Mouse (Mus musculus): Measurements from ENCODE around the gene Nectin2. TPM values are rescaled to one million over a fixed set of nuclear protein-coding genes. Genes with fewer than 3 reads are reported as not detected.

Nectin2 gene
- polyA plus RNA-seq, 1 experiment from 2014 or later, result 49.1 TPM

- H3K4me1 ChIP-seq (replicated peaks), result peaks cover 50% of the 10 kb centered on the region
- peak overlapping the region; percentile 93 for H3K9ac ChIP-seq
- no peaks in the 10 kb centered on the region for H3K9me3 ChIP-seq
- H3K4me3 ChIP-seq, result peak overlapping the region; percentile 79
- peaks cover 5% of the 10 kb centered on the region for H3K36me3 ChIP-seq
- peak; percentile 29 for ATAC-seq (ENCODE audit: low FRiP score)
- peak overlapping the region; percentile 85 for H3K4me2 ChIP-seq
- WGBS, result 1% methylated on average over 32 of the region's 32 CpGs
- H3K27ac ChIP-seq, result peak overlapping the region; percentile 90
- no peaks in the 10 kb centered on the region for H3K27me3 ChIP-seq
These were observed 1.8 kb downstream of the Nectin2 start for GRCm38 (mm10) chr7:19748219-19749195.

- WGBS, result 4% methylated on average over 25 of the region's 25 CpGs
- Histone ChIP-seq H3K9me3 (no peaks in the 10 kb centered on the region), H3K36me3 (peaks cover 10% of the 10 kb centered on the region), H3K9ac (peak overlapping the region; percentile 93), H3K4me3 (peak overlapping the region; percentile 79), H3K27ac (peak overlapping the region; percentile 63), H3K4me2 (peak overlapping the region; percentile 85), H3K4me1 (replicated peaks) (peaks cover 50% of the 10 kb centered on the region), H3K27me3 (no peaks in the 10 kb centered on the region)
- ATAC-seq (ENCODE audit: low FRiP score), result no peak
These were observed 2.7 kb downstream of the Nectin2 start for GRCm38 (mm10) chr7:19747420-19748218.

DNA sequence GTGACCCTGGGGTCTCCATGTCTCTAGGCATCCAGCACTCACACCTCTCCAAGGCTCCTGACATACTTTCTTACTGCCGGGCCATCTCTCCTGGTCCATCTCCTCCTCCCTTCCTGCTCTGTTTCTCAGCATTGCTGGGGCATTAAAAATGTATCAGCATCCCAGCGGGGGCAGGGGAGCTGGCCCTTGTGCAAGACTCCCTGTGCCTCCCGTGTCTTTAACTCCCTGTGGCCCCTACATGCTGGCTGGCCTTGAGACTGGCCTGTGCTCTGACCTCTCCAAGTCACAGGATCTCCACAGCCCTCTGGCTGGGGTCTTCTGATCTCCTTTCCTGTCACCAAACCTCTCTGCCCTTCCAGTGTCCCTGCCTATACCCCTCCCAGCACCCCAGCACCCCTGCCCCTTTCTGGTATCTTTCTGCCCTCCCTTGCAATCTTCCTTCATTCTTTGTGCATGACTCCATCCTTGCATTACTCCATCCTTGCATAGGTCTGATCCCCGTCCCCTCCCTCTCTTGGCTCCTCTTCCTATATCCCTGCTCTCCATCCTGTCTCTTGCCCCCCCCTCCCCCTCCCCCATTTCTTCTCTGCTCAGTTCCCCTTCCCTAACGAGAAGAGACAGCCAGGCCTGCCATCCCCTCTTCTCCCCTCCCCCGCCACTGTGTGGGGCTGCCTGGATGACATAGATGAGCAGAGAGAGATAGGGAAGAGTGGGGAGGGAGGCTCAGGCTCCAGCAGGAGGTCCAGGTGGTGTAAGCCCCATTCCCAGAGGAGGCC lies 3.7 kb downstream of the Nectin2 start:
- WGBS, result 29% methylated on average over 5 of the region's 6 CpGs
- H3K27ac ChIP-seq, result peak overlapping the region; percentile 63

DNA sequence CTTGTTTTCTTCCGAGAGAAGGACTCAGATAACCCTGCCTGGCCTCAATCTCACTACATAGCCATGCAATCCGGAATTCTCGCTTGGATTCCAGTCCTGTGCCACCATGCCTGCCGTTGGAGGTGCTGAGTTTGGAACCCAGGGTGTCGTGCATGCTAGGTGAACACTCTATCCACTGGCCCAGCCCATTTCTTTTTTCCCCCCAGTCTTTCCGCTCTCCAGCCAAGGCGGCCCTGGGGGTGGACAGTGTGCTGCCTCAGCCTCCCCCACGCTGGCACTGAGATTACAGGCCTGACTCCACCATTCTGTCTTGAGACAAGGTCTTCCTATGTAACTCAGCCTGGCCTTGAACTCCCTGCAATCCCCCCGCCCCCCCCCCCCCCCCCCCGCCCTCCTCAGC lies 4.3 kb downstream of the Nectin2 start:
- H3K27me3 ChIP-seq, result no peaks in the 10 kb centered on the region
- no peak overlapping the region for H3K4me3 ChIP-seq
- peaks cover 56% of the 10 kb centered on the region for H3K4me1 ChIP-seq (replicated peaks)
- no peak overlapping the region for H3K27ac ChIP-seq
- no peak overlapping the region for H3K4me2 ChIP-seq
- WGBS, result 88% methylated on average over 8 of the region's 10 CpGs
- H3K9ac ChIP-seq, result no peak overlapping the region
- no peaks in the 10 kb centered on the region for H3K9me3 ChIP-seq
- peaks cover 15% of the 10 kb centered on the region for H3K36me3 ChIP-seq
- no peak for ATAC-seq (ENCODE audit: low FRiP score)

More for the DNA sequence above, 3.7 kb downstream of the Nectin2 start:
- Histone ChIP-seq H3K4me2 (peak overlapping the region; percentile 85), H3K9me3 (no peaks in the 10 kb centered on the region), H3K4me3 (peak overlapping the region; percentile 79), H3K36me3 (peaks cover 14% of the 10 kb centered on the region), H3K27me3 (no peaks in the 10 kb centered on the region), H3K9ac (peak overlapping the region; percentile 93), H3K4me1 (replicated peaks) (peaks cover 54% of the 10 kb centered on the region)
- no peak for ATAC-seq (ENCODE audit: low FRiP score)

GRCm38 (mm10) chr7:19744590-19745385 lies 5.5 kb downstream of the Nectin2 start:
- Histone ChIP-seq H3K36me3 (peaks cover 23% of the 10 kb centered on the region), H3K4me3 (no peak overlapping the region), H3K9me3 (no peaks in the 10 kb centered on the region), H3K27ac (peak overlapping the region; percentile 40; the same call in 1 of the 2 replicates), H3K9ac (0 out of 2 replicates have a peak overlapping the region, but pooled peaks have one; percentile 51), H3K4me1 (replicated peaks) (peaks cover 51% of the 10 kb centered on the region), H3K27me3 (no peaks in the 10 kb centered on the region), H3K4me2 (0 out of 2 replicates have a peak overlapping the region, but pooled peaks have one; percentile 0)
- WGBS, result 64% methylated on average over 13 of the region's 14 CpGs
- ATAC-seq (ENCODE audit: low FRiP score), result no peak

- no peak overlapping the region for H3K27ac ChIP-seq
- no peak for ATAC-seq (ENCODE audit: low FRiP score)
- no peak overlapping the region for H3K4me2 ChIP-seq
- no peaks in the 10 kb centered on the region for H3K9me3 ChIP-seq
- H3K9ac ChIP-seq, result no peak overlapping the region
- H3K27me3 ChIP-seq, result no peaks in the 10 kb centered on the region
- 87% methylated on average over 6 of the region's 6 CpGs for WGBS
- H3K4me3 ChIP-seq, result no peak overlapping the region
- H3K36me3 ChIP-seq, result peaks cover 26% of the 10 kb centered on the region
- H3K4me1 ChIP-seq (replicated peaks), result peaks cover 51% of the 10 kb centered on the region
These were observed 6.5 kb downstream of the Nectin2 start for GRCm38 (mm10) chr7:19743791-19744190.

DNA sequence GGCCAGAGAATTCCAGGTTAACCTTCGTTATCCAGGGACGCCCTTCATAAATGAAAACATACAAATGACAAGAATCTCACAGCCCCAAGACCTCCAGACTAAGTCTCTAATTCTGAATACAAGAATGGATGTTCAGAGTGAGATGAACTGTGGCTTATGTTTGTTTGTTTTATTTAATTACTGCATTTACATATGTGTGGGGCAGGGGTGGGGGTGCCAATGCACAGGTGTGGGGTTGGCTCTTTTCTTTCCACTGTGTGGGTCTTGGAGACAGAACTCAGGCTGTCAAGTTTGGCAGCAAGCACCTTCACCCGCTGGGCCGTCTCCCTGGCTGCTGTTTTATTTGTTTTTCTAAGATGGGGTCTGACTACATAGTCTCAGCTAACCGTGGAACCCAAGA lies 7.8 kb downstream of the Nectin2 start:
- no peaks in the 10 kb centered on the region for H3K27me3 ChIP-seq
- no peak overlapping the region for H3K9ac ChIP-seq
- no peak for ATAC-seq (ENCODE audit: low FRiP score)
- H3K4me2 ChIP-seq, result no peak overlapping the region
- 43% methylated on average over 5 of the region's 5 CpGs for WGBS
- peaks cover 37% of the 10 kb centered on the region for H3K4me1 ChIP-seq (replicated peaks)
- no peak overlapping the region for H3K4me3 ChIP-seq
- no peaks in the 10 kb centered on the region for H3K9me3 ChIP-seq
- peaks cover 36% of the 10 kb centered on the region for H3K36me3 ChIP-seq
- no peak overlapping the region for H3K27ac ChIP-seq

DNA sequence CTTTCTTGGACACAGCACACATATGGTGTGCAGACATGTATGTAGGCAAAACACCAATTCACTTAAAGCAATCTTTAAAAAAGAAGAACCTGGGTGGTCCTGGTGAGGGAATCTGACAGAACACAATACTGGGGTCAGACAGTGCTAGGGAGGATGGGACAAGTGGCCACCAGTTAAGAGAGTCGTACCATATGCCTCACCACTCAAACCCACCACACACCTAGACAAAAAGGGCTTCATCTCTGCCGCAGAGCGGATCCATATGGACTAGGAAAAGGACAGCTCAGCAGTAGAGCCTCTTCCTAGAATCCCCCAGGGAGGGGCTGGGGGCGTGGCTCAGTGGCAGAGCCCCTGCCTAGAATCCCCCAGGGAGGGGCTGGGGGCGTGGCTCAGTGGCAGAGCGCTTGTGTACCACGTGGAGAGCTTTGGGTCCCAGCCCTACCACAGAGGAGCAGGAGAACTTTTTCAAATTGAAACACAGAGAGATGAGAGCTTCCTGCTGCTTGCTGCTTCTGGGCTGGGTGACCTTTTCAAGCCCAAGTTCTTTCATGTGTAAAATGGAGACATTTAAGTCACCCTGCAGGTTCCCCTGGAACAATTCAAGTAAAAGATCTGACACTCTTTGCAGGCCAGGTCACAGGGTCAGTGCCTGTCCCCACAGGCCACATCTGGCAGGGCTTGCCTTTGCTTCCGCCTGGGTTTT lies 8.8 kb downstream of the Nectin2 start:
- no peaks in the 10 kb centered on the region for H3K9me3 ChIP-seq
- no peak overlapping the region for H3K4me2 ChIP-seq
- no peak overlapping the region for H3K9ac ChIP-seq
- H3K27me3 ChIP-seq, result no peaks in the 10 kb centered on the region
- 6% methylated on average over 8 of the region's 8 CpGs for WGBS
- ATAC-seq (ENCODE audit: low FRiP score), result no peak
- peaks cover 46% of the 10 kb centered on the region for H3K36me3 ChIP-seq
- H3K4me3 ChIP-seq, result no peak overlapping the region
- peaks cover 28% of the 10 kb centered on the region for H3K4me1 ChIP-seq (replicated peaks)
- H3K27ac ChIP-seq, result no peak overlapping the region; the same call in 1 of the 2 replicates

GRCm38 (mm10) chr7:19740269-19740668 lies 10.0 kb downstream of the Nectin2 start:
- H3K9ac ChIP-seq, result no peak overlapping the region
- H3K4me1 ChIP-seq (replicated peaks), result peaks cover 17% of the 10 kb centered on the region
- no peaks in the 10 kb centered on the region for H3K9me3 ChIP-seq
- ATAC-seq (ENCODE audit: low FRiP score), result no peak
- H3K36me3 ChIP-seq, result peaks cover 53% of the 10 kb centered on the region
- H3K27ac ChIP-seq, result no peak overlapping the region
- no peaks in the 10 kb centered on the region for H3K27me3 ChIP-seq
- no peak overlapping the region for H3K4me2 ChIP-seq
- WGBS, result 92% methylated on average over 11 of the region's 11 CpGs
- H3K4me3 ChIP-seq, result no peak overlapping the region

DNA sequence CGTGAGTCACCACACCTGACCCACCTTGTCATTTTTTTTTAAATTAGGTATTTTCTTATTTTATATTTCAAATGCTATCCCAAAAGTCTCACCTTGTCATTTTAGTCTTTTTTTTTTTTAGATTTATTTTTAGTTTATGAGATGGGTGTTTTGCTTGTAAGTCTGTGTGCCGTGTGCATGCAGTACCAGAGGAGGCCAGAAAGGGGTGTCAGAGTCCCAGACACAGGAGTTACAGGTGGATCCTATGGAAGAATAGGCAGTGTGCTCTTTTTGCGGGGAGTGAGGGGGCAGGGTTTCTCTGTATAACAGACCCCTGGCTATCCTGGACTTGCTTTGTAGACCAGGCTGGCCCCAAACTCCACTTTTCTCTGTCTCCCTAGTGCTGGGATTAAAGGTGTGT lies 11.5 kb downstream of the Nectin2 start:
- no peak for ATAC-seq (ENCODE audit: low FRiP score)
- no peak overlapping the region for H3K27ac ChIP-seq
- peaks cover 7% of the 10 kb centered on the region; the same call in 1 of the 2 replicates for H3K4me1 ChIP-seq (replicated peaks)
- WGBS, result 94% methylated on average over 3 of the region's 3 CpGs
- H3K4me3 ChIP-seq, result no peak overlapping the region
- no peak overlapping the region for H3K9ac ChIP-seq
- peaks cover 65% of the 10 kb centered on the region for H3K36me3 ChIP-seq
- no peak overlapping the region for H3K4me2 ChIP-seq
- H3K9me3 ChIP-seq, result no peaks in the 10 kb centered on the region
- H3K27me3 ChIP-seq, result no peaks in the 10 kb centered on the region

Data from hindbrain, embryonic 13.5 days (tissue).